Mouse (Mus musculus) intestine, embryonic 16.5 days (tissue): ENCODE measurements at regions not wholly inside any gene's neighbourhood (a gene's known extent, or its start where the extent isn't known, plus 50 kb on each side); places are given as distances from the start of the nearest gene placed in this dataset.

Experiments used
- ATAC-seq: fragments of 200-750 bp; cut with Nextera tagmentation; 2 replicates; pipeline ENCODE4 v1.8.0; 2017; ENCODE audit warnings: moderate TSS enrichment, moderate library complexity
- H3K27ac ChIP-seq: fragments of 300-500 bp; sonication (generic); 2 replicates; pipeline ENCODE4 v1.5.1; 2014; ENCODE audit warnings: mild to moderate bottlenecking, low read length
- H3K27me3 ChIP-seq: fragments of 300-500 bp; sonication (generic); replicated peaks from 2 replicates; pipeline ENCODE4 v1.6.1; 2014; ENCODE audit warnings: low read length, control low read depth, mixed read lengths; ENCODE audit not compliant: control insufficient read depth, insufficient read depth
- H3K36me3 ChIP-seq: fragments of 300-500 bp; sonication (generic); 2 replicates; pipeline ENCODE4 v1.6.1; 2014; ENCODE audit warnings: low read length, control low read depth; ENCODE audit not compliant: control insufficient read depth, insufficient read depth
- H3K4me1 ChIP-seq: fragments of 300-500 bp; sonication (generic); 2 replicates; pipeline ENCODE4 v1.6.1; 2014; ENCODE audit warnings: low read length, control low read depth, mixed read lengths; ENCODE audit not compliant: control insufficient read depth, insufficient read depth
- H3K4me2 ChIP-seq: fragments of 300-500 bp; sonication (generic); 2 replicates; pipeline ENCODE4 v1.6.1; 2014; ENCODE audit warnings: low read depth, low read length, control low read depth
- H3K4me3 ChIP-seq: fragments of 300-500 bp; sonication (generic); 2 replicates; pipeline ENCODE4 v1.5.1; 2014; ENCODE audit warnings: mild to moderate bottlenecking, low read length
- H3K9ac ChIP-seq: fragments of 300-500 bp; sonication (generic); 2 replicates; pipeline ENCODE4 v1.6.1; 2014; ENCODE audit warnings: low read depth, low read length
- H3K9me3 ChIP-seq: fragments of 300-500 bp; sonication (generic); 2 replicates; pipeline ENCODE4 v1.6.1; 2016; ENCODE audit warnings: low read length, control low read depth; ENCODE audit not compliant: control insufficient read depth
- WGBS: fragments of 180-500 bp; shearing (Covaris S2); extraction: QIAGEN DNeasy Blood & Tissue Kit; methylation state at CpG from one replicate; pipeline ENCODE4 v1.1.7; 2014; 5-methylcytosine and 5-hydroxymethylcytosine counted together

GRCm38 (mm10) chr16:80196302-80196701 lies 1004.2 kb upstream of the Ncam2 start:
- no peaks in the 10 kb centered on the region for H3K4me1 ChIP-seq
- no peaks in the 10 kb centered on the region for H3K27me3 ChIP-seq
- no peak for ATAC-seq
- no peaks in the 10 kb centered on the region for H3K36me3 ChIP-seq
- WGBS, result 80% methylated on average over 4 of the region's 4 CpGs
- H3K9ac ChIP-seq, result no peak overlapping the region
- H3K27ac ChIP-seq, result no peak overlapping the region
- no peaks in the 10 kb centered on the region for H3K9me3 ChIP-seq
- no peak overlapping the region for H3K4me2 ChIP-seq
- H3K4me3 ChIP-seq, result no peak overlapping the region

- H3K4me2 ChIP-seq, result no peak overlapping the region
- H3K27ac ChIP-seq, result no peak overlapping the region
- no peaks in the 10 kb centered on the region for H3K27me3 ChIP-seq
- H3K9ac ChIP-seq, result no peak overlapping the region
- no peak for ATAC-seq
- H3K4me1 ChIP-seq, result no peaks in the 10 kb centered on the region
- WGBS, result 90% methylated on average over 3 of the region's 3 CpGs
- no peak overlapping the region for H3K4me3 ChIP-seq
- no peaks in the 10 kb centered on the region for H3K36me3 ChIP-seq
- H3K9me3 ChIP-seq, result no peaks in the 10 kb centered on the region
Measured at GRCm38 (mm10) chr16:80202811-80203210, 997.7 kb upstream of the Ncam2 start.

- ATAC-seq, result no peak
- H3K4me2 ChIP-seq, result no peak overlapping the region
- H3K9me3 ChIP-seq, result no peaks in the 10 kb centered on the region
- H3K4me1 ChIP-seq, result no peaks in the 10 kb centered on the region
- no peak overlapping the region for H3K27ac ChIP-seq
- H3K4me3 ChIP-seq, result no peak overlapping the region
- H3K36me3 ChIP-seq, result no peaks in the 10 kb centered on the region
- H3K9ac ChIP-seq, result no peak overlapping the region
- no peaks in the 10 kb centered on the region for H3K27me3 ChIP-seq
Measured at GRCm38 (mm10) chr16:80212769-80213168, 987.7 kb upstream of the Ncam2 start.

- H3K4me1 ChIP-seq, result no peaks in the 10 kb centered on the region
Measured at GRCm38 (mm10) chr16:80255441-80255840, 945.1 kb upstream of the Ncam2 start.

GRCm38 (mm10) chr16:80266151-80266617 lies 934.3 kb upstream of the Ncam2 start:
- Histone ChIP-seq H3K9ac (no peak overlapping the region), H3K27ac (no peak overlapping the region), H3K4me3 (no peak overlapping the region), H3K27me3 (no peaks in the 10 kb centered on the region), H3K4me1 (no peaks in the 10 kb centered on the region), H3K4me2 (no peak overlapping the region), H3K36me3 (no peaks in the 10 kb centered on the region), H3K9me3 (no peaks in the 10 kb centered on the region)
- 69% methylated on average over 5 of the region's 5 CpGs for WGBS
- ATAC-seq, result no peak

More at GRCm38 (mm10) chr16:80255441-80255840, 945.1 kb upstream of the Ncam2 start:
- Histone ChIP-seq H3K27ac (no peak overlapping the region), H3K9me3 (no peaks in the 10 kb centered on the region), H3K36me3 (no peaks in the 10 kb centered on the region), H3K9ac (no peak overlapping the region), H3K4me2 (no peak overlapping the region), H3K27me3 (no peaks in the 10 kb centered on the region), H3K4me3 (no peak overlapping the region)
- no peak for ATAC-seq

GRCm38 (mm10) chr16:80272291-80273123 lies 928.0 kb upstream of the Ncam2 start:
- peak; percentile 76 for ATAC-seq
- no peak overlapping the region for H3K27ac ChIP-seq
- no peak overlapping the region for H3K4me2 ChIP-seq
- 55% methylated on average over 5 of the region's 5 CpGs for WGBS
- no peaks in the 10 kb centered on the region for H3K27me3 ChIP-seq
- H3K4me3 ChIP-seq, result no peak overlapping the region
- no peaks in the 10 kb centered on the region for H3K36me3 ChIP-seq
- H3K9me3 ChIP-seq, result no peaks in the 10 kb centered on the region
- H3K4me1 ChIP-seq, result no peaks in the 10 kb centered on the region
- no peak overlapping the region for H3K9ac ChIP-seq
